Mouse (Mus musculus) effector memory CD4-positive, alpha-beta T cell, adult 7 months (primary cell): Measurements from ENCODE around the gene Nbl1. TPM values are rescaled to one million over a fixed set of nuclear protein-coding genes. Genes with fewer than 3 reads are reported as not detected.

ENCODE experiments used
- polyA plus RNA-seq: library from polyadenylated mRNA; unstranded; fragments of 100-300 nt; shearing (Covaris generic); gene quantifications from one replicate; pipeline ENCODE4 v1.2.1, GENCODE M21; 2017

Gene Nbl1
- polyA plus RNA-seq, result not detected

DNA sequence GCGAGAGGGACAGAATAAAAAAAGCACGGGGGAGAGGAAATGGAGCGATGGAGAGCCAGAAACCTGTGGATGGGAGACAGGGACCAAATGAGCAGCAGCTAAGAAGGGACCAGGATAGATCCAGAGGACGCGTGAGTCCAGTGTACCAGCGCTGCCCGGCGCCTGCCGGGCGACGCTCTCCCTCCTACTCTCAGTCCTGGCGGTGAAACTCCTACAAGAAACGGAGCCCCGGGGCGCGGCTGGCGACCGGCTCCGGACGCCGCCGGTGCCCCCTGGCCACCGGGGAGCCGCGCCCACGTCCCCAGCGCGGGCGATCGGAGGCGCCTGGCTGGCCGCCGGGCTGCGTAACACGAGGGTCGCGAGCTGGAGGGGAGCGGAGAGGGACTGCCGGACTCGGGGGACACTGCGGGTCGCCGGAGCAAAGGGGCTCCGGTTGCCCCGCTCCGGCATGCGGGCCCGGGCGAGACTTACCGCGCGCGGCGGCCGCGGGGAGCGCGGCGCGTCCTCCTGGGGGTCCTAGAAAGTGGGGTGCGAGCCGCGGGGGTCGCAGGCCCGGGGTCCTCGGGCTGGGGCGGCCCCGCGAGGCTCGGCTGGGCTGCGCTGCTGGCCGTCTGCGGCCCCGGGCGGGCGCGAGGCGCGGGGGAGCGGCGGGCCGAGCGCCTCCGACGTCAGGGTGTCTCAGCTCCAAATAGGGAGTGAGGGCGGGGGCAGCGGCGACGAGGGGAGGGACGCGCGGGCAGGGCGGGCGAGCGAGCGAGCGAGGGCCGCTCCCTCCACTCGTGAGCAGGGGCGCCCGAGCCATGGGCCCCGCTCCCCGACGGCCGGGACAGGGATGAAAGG, at the start of gene Nbl1:
Gene Nbl1 (minus strand): TSS at position 638 of the 840 bp plus-strand sequence.

DNA sequence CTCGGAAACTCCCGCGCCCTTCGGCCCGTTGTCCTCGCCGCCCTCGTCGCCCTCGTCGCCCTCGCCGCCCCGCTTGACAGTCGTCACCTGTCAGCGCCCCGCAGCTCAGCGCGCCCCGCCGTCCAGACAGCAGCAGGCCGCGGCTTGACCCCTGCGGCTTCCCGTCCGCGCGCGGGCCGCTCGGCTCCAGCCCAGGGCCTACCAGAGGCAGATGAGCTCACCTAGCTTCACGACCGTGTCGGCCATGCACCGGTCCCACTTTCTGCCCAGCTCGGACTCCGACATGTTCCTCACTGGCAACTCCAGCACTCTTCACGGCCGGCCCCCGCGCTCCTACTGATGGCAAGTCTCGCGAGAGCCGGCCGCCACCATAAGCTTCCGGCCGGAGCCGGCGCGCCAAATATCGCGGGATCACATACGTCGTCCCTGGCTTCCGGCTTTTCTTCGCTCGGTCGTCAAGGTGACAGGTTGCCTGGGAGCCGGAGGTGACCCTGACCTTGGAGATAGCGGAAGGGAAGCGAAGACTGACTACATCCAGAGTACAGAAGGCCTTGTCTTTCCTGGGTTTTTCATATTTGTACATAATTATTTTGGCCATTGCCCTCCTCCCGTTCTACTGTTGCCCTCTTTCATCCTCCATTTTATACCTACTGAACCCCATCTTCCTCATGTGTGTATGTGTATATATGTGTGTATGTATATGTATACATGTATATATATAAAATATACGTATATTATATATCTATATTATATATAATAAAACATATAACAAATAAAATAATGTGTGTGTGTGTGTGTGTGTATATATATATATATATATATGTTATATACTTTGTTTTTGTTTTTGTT, 38.1 kb upstream of the Nbl1 start, which contains the start of gene Minos1:
Gene Minos1 (minus strand): TSS at position 413 of the 849 bp plus-strand sequence.

DNA sequence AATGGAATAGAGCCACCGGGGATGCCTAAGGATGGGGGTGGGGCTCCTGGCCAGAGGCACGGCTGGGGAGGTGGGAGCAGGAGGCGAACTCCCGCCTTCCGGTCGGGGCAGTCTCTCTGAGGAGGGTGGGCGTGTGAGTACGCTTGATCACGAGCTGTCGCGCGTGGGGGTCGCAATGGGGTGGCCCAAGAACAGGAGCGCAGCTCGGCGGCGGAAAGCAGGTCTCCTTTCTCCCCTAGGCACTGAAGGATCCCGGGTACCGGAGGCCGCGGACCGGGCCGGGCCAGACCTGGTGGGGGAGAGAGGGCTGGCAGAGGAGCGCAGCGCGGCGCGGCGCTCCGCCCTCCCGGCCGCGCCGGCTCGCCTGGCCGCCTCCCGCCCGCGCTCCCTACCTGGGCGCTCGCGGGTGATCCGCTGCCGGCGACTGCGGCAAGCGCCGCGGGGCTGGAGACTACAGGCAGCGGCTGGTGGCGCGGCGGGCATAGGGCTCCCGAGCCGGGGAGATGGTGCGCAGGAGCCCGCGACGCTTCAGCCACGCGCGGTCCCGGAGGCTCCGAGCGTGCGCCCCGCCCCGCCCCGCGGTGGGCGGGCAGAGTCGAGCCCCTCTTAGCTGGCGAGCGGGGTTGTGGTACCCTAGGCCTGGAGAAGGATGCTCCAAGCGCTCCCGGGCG, 17.6 kb downstream of the Nbl1 start, which contains the start of gene Htr6:
Gene Htr6 (minus strand): TSS at position 530 of the 671 bp plus-strand sequence.

Other genes with a start within 250 kb of the Nbl1 start
- gene Pla2g5, start 229.5 kb downstream of the Nbl1 start, polyA plus RNA-seq, result not detected
- not detected for gene Gm13030, start 219.0 kb downstream of the Nbl1 start, polyA plus RNA-seq
- gene Pla2g2e, start 215.1 kb downstream of the Nbl1 start, polyA plus RNA-seq, result not detected
- 6.4 TPM for gene Otud3, start 179.0 kb downstream of the Nbl1 start, polyA plus RNA-seq
- not detected for gene Rnf186, start 125.9 kb downstream of the Nbl1 start, polyA plus RNA-seq
- gene Tmco4, start 120.1 kb downstream of the Nbl1 start, polyA plus RNA-seq, result 35.5 TPM
- not detected for gene Htr6, start 17.4 kb downstream of the Nbl1 start, polyA plus RNA-seq
- 244 TPM for gene Minos1, start 38.1 kb upstream of the Nbl1 start, polyA plus RNA-seq
- gene Capzb, start 99.9 kb upstream of the Nbl1 start, polyA plus RNA-seq, result 579 TPM
- 4.2 TPM for gene Pqlc2, start 217.7 kb upstream of the Nbl1 start, polyA plus RNA-seq
- gene Akr7a5, start 217.8 kb upstream of the Nbl1 start, polyA plus RNA-seq, result 29.3 TPM